Comparison of ENCODE assay signal across 11 mouse cellular contexts in the genomic region with DNA sequence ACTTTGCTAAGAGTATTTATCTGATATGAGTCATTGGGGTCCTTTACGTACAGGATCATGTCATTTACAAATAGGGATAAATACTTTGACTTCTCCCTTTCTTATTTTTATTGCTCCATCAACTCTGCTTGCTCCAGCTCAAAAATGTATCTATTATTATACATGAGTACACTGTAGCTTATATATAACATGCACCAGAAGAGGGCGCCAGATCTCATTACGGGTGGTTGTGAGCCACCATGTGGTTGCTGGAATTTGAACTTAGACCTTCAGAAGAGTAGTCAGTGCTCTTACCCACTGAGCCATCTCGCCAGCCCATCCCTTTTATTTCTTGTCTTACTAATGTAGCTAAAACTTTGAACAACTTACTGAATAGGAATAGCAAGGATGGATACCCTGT. TPM values are rescaled to one million over a fixed set of nuclear protein-coding genes. Genes with fewer than 3 reads are reported as not detected.
DNase-seq lines count a peak whose midpoint lies in the region; ATAC-seq and TF ChIP-seq lines count a peak whose summit lies in the region.
"Had no signal": no experiment of that assay in that cellular context is flagged by ENCODE, and none has a peak within 500 bp of the region (broad histone marks: within the 10 kb centered on the region; RNA-seq: fewer than 3 reads in every experiment).

No protein-coding gene starts in this region.

- no peaks in the 10 kb centered on the region for H3K27me3 ChIP-seq in kidney, adult 2 months (replicated peaks; ENCODE audit: control insufficient read depth, insufficient read depth, low read length)
- H3K27me3 ChIP-seq: neural tube, embryonic 12.5 days had no signal

- TF ChIP-seq CTCF in kidney, adult 2 months (conservative IDR thresholded peaks at IDR 0.05; ENCODE audit: insufficient read depth, insufficient read length, low read depth, low read length), result peak; percentile 33

- no peaks in the 10 kb centered on the region for H3K36me3 ChIP-seq in kidney, adult 2 months (ENCODE audit: control insufficient read depth, insufficient read depth, low read length)
- H3K36me3 ChIP-seq: neural tube, embryonic 12.5 days had no signal

- H3K4me3 ChIP-seq in kidney, adult 2 months (ENCODE audit: insufficient read depth, low read depth, low read length), result no peak overlapping the region
- H3K4me3 ChIP-seq: neural tube, embryonic 12.5 days had no signal

- 60% methylated on average over 4 of the region's 4 CpGs for WGBS in kidney, adult 2 months

- no peak for TF ChIP-seq POLR2A in kidney, adult 2 months (IDR thresholded peaks at IDR 0.05; ENCODE audit: low read depth, low read length)

- ATAC-seq in neutrophil, adult 5-6 weeks (ENCODE audit: extremely low read depth, insufficient number of reproducible peaks, low FRiP score, poor library complexity, severe bottlenecking), result 0 out of 2 replicates have a peak, but pooled peaks have one; percentile 19

- DNase-seq in kidney, adult 2 months, result peak; percentile 43
- DNase-seq in kidney, postnatal 14 days, result no peak
- DNase-seq in A20 (ENCODE audit: low read depth, low spot score) (peak; percentile 74), R1 (ENCODE audit: low read depth, low spot score) (peak; percentile 81), MN1 (ENCODE audit: low spot score) (no peak)
- no peak for DNase-seq in urinary bladder, postnatal 4 days (ENCODE audit: low spot score in 2 of 2)
- DNase-seq in ovary, postnatal 10 days (ENCODE audit: low spot score), result no peak
- DNase-seq: adrenal gland, postnatal 36 days; heart, postnatal 14 days had no signal

- H3K4me1 ChIP-seq in kidney, adult 2 months (ENCODE audit: control insufficient read depth, insufficient read depth, low read length), result peaks cover 3% of the 10 kb centered on the region; the same call in 1 of the 2 replicates
- H3K4me1 ChIP-seq: neural tube, embryonic 12.5 days had no signal

- no peak overlapping the region for H3K27ac ChIP-seq in kidney, adult 2 months (ENCODE audit: insufficient read depth, low read depth, low read length)
- H3K27ac ChIP-seq: neural tube, embryonic 12.5 days had no signal

RNA-seq across cellular contexts. Expression of gene Zfand4, which starts 18.5 kb away (rescaled TPM):
- 0.20 and 0.22 TPM in 2 replicates for polyA plus RNA-seq in kidney, adult 2 months (2012; rRNA removed)
- total RNA-seq in neutrophil, adult 5-6 weeks (2017), result 33.5 and 41.4 TPM in 2 replicates

RNA-seq across cellular contexts. Expression of gene March8, which starts 55.3 kb away (rescaled TPM):
- polyA plus RNA-seq in kidney, adult 2 months (2012; rRNA removed), result 112 and 126 TPM in 2 replicates
- 6.8 and 18.2 TPM in 2 replicates for total RNA-seq in neutrophil, adult 5-6 weeks (2017)

Comparison
In these comparisons a context has a peak if more than half of its experiments do, and no peak if none do; other contexts are left out.
1. DNase-seq: peak in kidney, adult 2 months (single experiment), A20 (single experiment) and R1 (single experiment); none in kidney, postnatal 14 days (single experiment), MN1 (single experiment), urinary bladder, postnatal 4 days (0 of 2) and ovary, postnatal 10 days (single experiment).